Comparison of ENCODE assay signal across 15 mouse cellular contexts in the genomic region with DNA sequence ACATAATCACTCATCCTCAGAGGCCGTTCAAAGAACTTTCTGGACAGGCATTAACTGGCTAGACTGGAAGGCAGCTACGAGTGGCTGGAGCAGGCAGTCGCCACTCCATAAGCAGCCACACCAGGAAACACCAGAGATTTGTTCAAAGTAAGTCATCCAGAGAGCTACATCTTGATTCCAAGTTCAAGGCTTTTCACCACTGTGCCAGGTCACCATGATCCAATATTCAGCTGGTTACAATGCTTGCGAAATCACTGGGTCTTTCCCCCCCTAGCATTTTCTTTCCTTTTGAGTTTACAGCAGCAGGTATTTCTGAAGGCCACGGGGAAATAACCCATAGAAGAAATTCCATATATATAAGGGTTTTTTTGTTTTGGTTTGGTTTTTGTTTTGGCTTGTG.
A peak's percentile ranks its signal among the peaks of the same experiment; 100 is the strongest.
DNase-seq lines count a peak whose midpoint lies in the region; ATAC-seq and TF ChIP-seq lines count a peak whose summit lies in the region.
"Had no signal": no experiment of that assay in that cellular context is flagged by ENCODE, and none has a peak within 500 bp of the region (broad histone marks: within the 10 kb centered on the region; RNA-seq: fewer than 3 reads in every experiment).

No protein-coding gene starts in this region.

- H3K9me3 ChIP-seq in heart, embryonic 14.5 days (ENCODE audit: control insufficient read depth, low read length) = no peaks in the 10 kb centered on the region
- no peaks in the 10 kb centered on the region for H3K9me3 ChIP-seq in lung, embryonic 15.5 days
- H3K9me3 ChIP-seq: forebrain, embryonic 12.5 days; neural tube, embryonic 12.5 days had no signal

- H3K27ac ChIP-seq in heart, embryonic 14.5 days (replicated peaks in 1 of 2; ENCODE audit: control insufficient read depth in 1 of 2, insufficient read depth in 1 of 2, low read depth in 2 of 2, low read length in 2 of 2) = peak overlapping the region in 1 of 2 experiments; percentile 15; a peak in 1 of 4 replicates
- H3K27ac ChIP-seq in lung, embryonic 15.5 days = 0 out of 2 replicates have a peak overlapping the region, but pooled peaks have one; percentile 1
- H3K27ac ChIP-seq: forebrain, embryonic 12.5 days; neural tube, embryonic 12.5 days had no signal

- no peak for ATAC-seq in heart, embryonic 14.5 days (ENCODE audit: insufficient number of reproducible peaks, insufficient read depth, low FRiP score, low read depth)
- ATAC-seq in lung, embryonic 15.5 days (ENCODE audit: borderline replicate concordance, extremely low read depth, low FRiP score, low TSS enrichment) = no peak

- H3K4me3 ChIP-seq in heart, embryonic 14.5 days (ENCODE audit: control insufficient read depth in 1 of 2, insufficient read depth in 1 of 2, low read depth in 1 of 2, low read length in 2 of 2) = no peak overlapping the region
- no peak overlapping the region for H3K4me3 ChIP-seq in lung, embryonic 15.5 days
- H3K4me3 ChIP-seq in myocyte = no peak overlapping the region
- H3K4me3 ChIP-seq: neural tube, embryonic 12.5 days had no signal

- no peak overlapping the region for H3K9ac ChIP-seq in heart, embryonic 14.5 days (ENCODE audit: low read length)
- H3K9ac ChIP-seq in lung, embryonic 15.5 days = no peak overlapping the region
- H3K9ac ChIP-seq: neural tube, embryonic 12.5 days had no signal

- peaks cover 36% of the 10 kb centered on the region for H3K36me3 ChIP-seq in heart, embryonic 14.5 days (ENCODE audit: control insufficient read depth, insufficient read depth, low read length)
- peaks cover 24% of the 10 kb centered on the region for H3K36me3 ChIP-seq in lung, embryonic 15.5 days
- H3K36me3 ChIP-seq in myocyte (ENCODE audit: control insufficient read depth, insufficient read depth) = peaks cover 3% of the 10 kb centered on the region

- WGBS in heart, embryonic 14.5 days = 64% methylated on average over 5 of the region's 5 CpGs
- WGBS in lung, embryonic 15.5 days = 60% methylated on average over 5 of the region's 5 CpGs

- DNase-seq in heart, postnatal 10 days = no peak
- DNase-seq in lung, postnatal 36 days = no peak
- peak; percentile 50 for DNase-seq in NIH3T3 (ENCODE audit: low read depth)
- DNase-seq in gastrocnemius, postnatal 4 days (ENCODE audit: low spot score in 2 of 2) = no peak
- DNase-seq: adrenal gland, postnatal 10 days; cerebellum, adult 9-10 months; kidney, postnatal 36 days; midbrain, embryonic 14.5 days; right cerebral cortex, postnatal 4 days; thymus, postnatal 14 days had no signal

- no peak for TF ChIP-seq POLR2A in myocyte (IDR thresholded peaks at IDR 0.05; ENCODE audit: insufficient read length, low read depth)

- H3K27me3 ChIP-seq in heart, embryonic 14.5 days (ENCODE audit: control insufficient read depth, insufficient read depth, low read length) = no peaks in the 10 kb centered on the region
- H3K27me3 ChIP-seq in lung, embryonic 15.5 days = no peaks in the 10 kb centered on the region
- H3K27me3 ChIP-seq in myocyte (ENCODE audit: control insufficient read depth, insufficient read depth, insufficient read length) = no peaks in the 10 kb centered on the region
- H3K27me3 ChIP-seq: forebrain, embryonic 12.5 days; neural tube, embryonic 12.5 days had no signal

- peaks cover 4 to 31% of the 10 kb centered on the region in 2 experiments for H3K4me1 ChIP-seq in heart, embryonic 14.5 days (ENCODE audit: control insufficient read depth in 2 of 2, insufficient read depth in 2 of 2, low read length in 2 of 2)
- peaks cover 28% of the 10 kb centered on the region for H3K4me1 ChIP-seq in lung, embryonic 15.5 days

- no peaks in the 10 kb centered on the region for H3K79me2 ChIP-seq in myocyte (ENCODE audit: control insufficient read depth, insufficient read depth)

- intact Hi-C loops in heart, postnatal 10 days (cut with DNase I) = no loop called here

- H3ac ChIP-seq in myocyte (ENCODE audit: control insufficient read depth, insufficient read length) = no peak overlapping the region

- peak overlapping the region; percentile 72 for H3K4me2 ChIP-seq in heart, embryonic 14.5 days (ENCODE audit: low read length)
- H3K4me2 ChIP-seq in lung, embryonic 15.5 days = no peak overlapping the region
- no peak overlapping the region for H3K4me2 ChIP-seq in myocyte (ENCODE audit: low read depth)

TF ChIP-seq in myocyte, 11 proteins besides CTCF, POLR2A, EP300 and RAD21:
- TF ChIP-seq POLR2AphosphoS2 (IDR thresholded peaks at IDR 0.05; ENCODE audit: insufficient read length, low read depth) (no peak), CEBPB (IDR thresholded peaks at IDR 0.05; ENCODE audit: insufficient read depth, poor library complexity, severe bottlenecking) (peak; percentile 37; the same call in 1 of the 2 replicates), MYOD1 (IDR thresholded peaks at IDR 0.05; ENCODE audit: control insufficient read depth in 1 of 3, insufficient read length in 2 of 3, low read depth in 2 of 3) (no peak), TCF3 (IDR thresholded peaks at IDR 0.05; ENCODE audit: insufficient read length, low read depth) (no peak), TCF12 (IDR thresholded peaks at IDR 0.05; ENCODE audit: insufficient read depth, poor library complexity, severe bottlenecking) (no peak), REST (IDR thresholded peaks at IDR 0.05; ENCODE audit: insufficient read depth, insufficient read length) (no peak), SRF (IDR thresholded peaks at IDR 0.05; ENCODE audit: control insufficient read depth, insufficient read length, low read depth) (no peak), E2F4 (IDR thresholded peaks at IDR 0.05; ENCODE audit: insufficient read depth) (no peak)
TF ChIP-seq in myocyte: peak in this region for 1.
